Mouse (Mus musculus): Measurements from ENCODE around the gene Lect2. TPM values are rescaled to one million over a fixed set of nuclear protein-coding genes. Genes with fewer than 3 reads are reported as not detected.

The Lect2 gene
- total and polyA plus RNA-seq, 2 experiments from 2014 or later = not detected

GRCm38 (mm10) chr13:56581961-56582434 lies 33.7 kb upstream of the Lect2 start:
- Histone ChIP-seq H3K4me3 (ENCODE audit: low read depth, low read length) (no peak overlapping the region; the same call in 1 of the 2 replicates), H3K36me3 (replicated peaks; ENCODE audit: control insufficient read depth, insufficient read depth, low read length) (no peaks in the 10 kb centered on the region), H3K27me3 (ENCODE audit: control insufficient read depth, insufficient read depth, low read length) (no peaks in the 10 kb centered on the region), H3K4me2 (ENCODE audit: low read depth, low read length) (peak overlapping the region; percentile 13; the same call in 1 of the 2 replicates), H3K27ac (ENCODE audit: low read depth) (peak overlapping the region; percentile 69), H3K9ac (replicated peaks; ENCODE audit: low read depth, low read length) (0 out of 2 replicates have a peak overlapping the region, but pooled peaks have one; percentile 11), H3K4me1 (ENCODE audit: control insufficient read depth, insufficient read depth) (peaks cover 12% of the 10 kb centered on the region), H3K9me3 (replicated peaks; ENCODE audit: control insufficient read depth, low read length) (no peaks in the 10 kb centered on the region)
- peak; percentile 63 for DNase-seq (ENCODE audit: low spot score)
- 6% methylated on average over 6 of the region's 6 CpGs for WGBS
- no peak for TF ChIP-seq EP300 (IDR thresholded peaks at IDR 0.05; ENCODE audit: low read depth)
- no peak for TF ChIP-seq CTCF (IDR thresholded peaks at IDR 0.05; ENCODE audit: low read depth)
- peak; percentile 90 for ATAC-seq (ENCODE audit: insufficient read depth, low read depth)

- Histone ChIP-seq H3K4me1 (ENCODE audit: control insufficient read depth, insufficient read depth) (peaks cover 12% of the 10 kb centered on the region), H3K9ac (replicated peaks; ENCODE audit: low read depth, low read length) (no peak overlapping the region), H3K9me3 (replicated peaks; ENCODE audit: control insufficient read depth, low read length) (no peaks in the 10 kb centered on the region), H3K27me3 (ENCODE audit: control insufficient read depth, insufficient read depth, low read length) (no peaks in the 10 kb centered on the region), H3K4me2 (ENCODE audit: low read depth, low read length) (no peak overlapping the region), H3K36me3 (replicated peaks; ENCODE audit: control insufficient read depth, insufficient read depth, low read length) (no peaks in the 10 kb centered on the region), H3K27ac (ENCODE audit: low read depth) (0 out of 2 replicates have a peak overlapping the region, but pooled peaks have one; percentile 26), H3K4me3 (ENCODE audit: low read depth, low read length) (no peak overlapping the region)
- no peak for DNase-seq (ENCODE audit: low spot score)
- TF ChIP-seq CTCF (IDR thresholded peaks at IDR 0.05; ENCODE audit: low read depth) (no peak), EP300 (IDR thresholded peaks at IDR 0.05; ENCODE audit: low read depth) (no peak)
- no peak for ATAC-seq (ENCODE audit: insufficient read depth, low read depth)
- WGBS = 30% methylated on average over 3 of the region's 3 CpGs
Observed at GRCm38 (mm10) chr13:56581512-56581911, 33.2 kb upstream of the Lect2 start.

GRCm38 (mm10) chr13:56580450-56580849 lies 32.1 kb upstream of the Lect2 start:
- H3K4me2 ChIP-seq (ENCODE audit: low read depth, low read length) = no peak overlapping the region
- H3K27me3 ChIP-seq (ENCODE audit: control insufficient read depth, insufficient read depth, low read length) = no peaks in the 10 kb centered on the region
- H3K4me3 ChIP-seq (ENCODE audit: low read depth, low read length) = no peak overlapping the region
- DNase-seq (ENCODE audit: low spot score) = no peak
- H3K36me3 ChIP-seq (replicated peaks; ENCODE audit: control insufficient read depth, insufficient read depth, low read length) = no peaks in the 10 kb centered on the region
- H3K9ac ChIP-seq (replicated peaks; ENCODE audit: low read depth, low read length) = no peak overlapping the region
- H3K9me3 ChIP-seq (replicated peaks; ENCODE audit: control insufficient read depth, low read length) = no peaks in the 10 kb centered on the region
- H3K4me1 ChIP-seq (ENCODE audit: control insufficient read depth, insufficient read depth) = peaks cover 12% of the 10 kb centered on the region
- TF ChIP-seq EP300 (IDR thresholded peaks at IDR 0.05; ENCODE audit: low read depth) = no peak
- no peak for TF ChIP-seq CTCF (IDR thresholded peaks at IDR 0.05; ENCODE audit: low read depth)
- H3K27ac ChIP-seq (ENCODE audit: low read depth) = no peak overlapping the region
- 84% methylated on average over 5 of the region's 5 CpGs for WGBS
- ATAC-seq (ENCODE audit: insufficient read depth, low read depth) = no peak

- peaks cover 12% of the 10 kb centered on the region for H3K4me1 ChIP-seq (ENCODE audit: control insufficient read depth, insufficient read depth)
Observed at GRCm38 (mm10) chr13:56578097-56578496, 29.8 kb upstream of the Lect2 start.

GRCm38 (mm10) chr13:56575701-56576321 lies 27.5 kb upstream of the Lect2 start:
- Histone ChIP-seq H3K9me3 (replicated peaks; ENCODE audit: control insufficient read depth, low read length) (no peaks in the 10 kb centered on the region), H3K4me1 (ENCODE audit: control insufficient read depth, insufficient read depth) (no peaks in the 10 kb centered on the region; the same call in 1 of the 2 replicates), H3K4me2 (ENCODE audit: low read depth, low read length) (no peak overlapping the region), H3K9ac (replicated peaks; ENCODE audit: low read depth, low read length) (no peak overlapping the region), H3K36me3 (replicated peaks; ENCODE audit: control insufficient read depth, insufficient read depth, low read length) (no peaks in the 10 kb centered on the region), H3K27me3 (ENCODE audit: control insufficient read depth, insufficient read depth, low read length) (no peaks in the 10 kb centered on the region), H3K4me3 (ENCODE audit: low read depth, low read length) (no peak overlapping the region), H3K27ac (ENCODE audit: low read depth) (peak overlapping the region; percentile 70)
- 0 out of 2 replicates have a peak, but pooled peaks have one; percentile 59 for TF ChIP-seq EP300 (IDR thresholded peaks at IDR 0.05; ENCODE audit: low read depth)
- peak; percentile 82 for TF ChIP-seq CTCF (IDR thresholded peaks at IDR 0.05; ENCODE audit: low read depth)
- ATAC-seq (ENCODE audit: insufficient read depth, low read depth) (peak; percentile 59), DNase-seq (ENCODE audit: low spot score) (peak; percentile 69)
- WGBS = 51% methylated on average over 12 of the region's 12 CpGs

More at GRCm38 (mm10) chr13:56578097-56578496, 29.8 kb upstream of the Lect2 start:
- H3K4me2 ChIP-seq (ENCODE audit: low read depth, low read length) = no peak overlapping the region
- TF ChIP-seq CTCF (IDR thresholded peaks at IDR 0.05; ENCODE audit: low read depth) (peak; percentile 59), EP300 (IDR thresholded peaks at IDR 0.05; ENCODE audit: low read depth) (no peak)
- DNase-seq (ENCODE audit: low spot score) (no peak), ATAC-seq (ENCODE audit: insufficient read depth, low read depth) (peak; percentile 36; the same call in 1 of the 2 replicates)
- no peak overlapping the region for H3K9ac ChIP-seq (replicated peaks; ENCODE audit: low read depth, low read length)
- H3K36me3 ChIP-seq (replicated peaks; ENCODE audit: control insufficient read depth, insufficient read depth, low read length) = no peaks in the 10 kb centered on the region
- 37% methylated on average over 5 of the region's 5 CpGs for WGBS
- no peak overlapping the region for H3K27ac ChIP-seq (ENCODE audit: low read depth)
- no peak overlapping the region for H3K4me3 ChIP-seq (ENCODE audit: low read depth, low read length)
- H3K27me3 ChIP-seq (ENCODE audit: control insufficient read depth, insufficient read depth, low read length) = no peaks in the 10 kb centered on the region
- H3K9me3 ChIP-seq (replicated peaks; ENCODE audit: control insufficient read depth, low read length) = no peaks in the 10 kb centered on the region

Data from heart, postnatal 0 days (tissue).